Mouse (Mus musculus) cerebellum, postnatal 36 days (tissue): Measurements from ENCODE around the gene Cfap77.
"Not testable (repeated sequence)": the region's sequence is repeated elsewhere in the genome, so short reads cannot be mapped to it uniquely, and the experiment has no call there.

Source experiments
- DNase-seq, 2 experiments: peaks; one replicate each; pipeline ENCODE4 v3.0.0; 2021 to 2022; ENCODE audit warnings: mixed read lengths in 2 of 2

The Cfap77 gene

DNA sequence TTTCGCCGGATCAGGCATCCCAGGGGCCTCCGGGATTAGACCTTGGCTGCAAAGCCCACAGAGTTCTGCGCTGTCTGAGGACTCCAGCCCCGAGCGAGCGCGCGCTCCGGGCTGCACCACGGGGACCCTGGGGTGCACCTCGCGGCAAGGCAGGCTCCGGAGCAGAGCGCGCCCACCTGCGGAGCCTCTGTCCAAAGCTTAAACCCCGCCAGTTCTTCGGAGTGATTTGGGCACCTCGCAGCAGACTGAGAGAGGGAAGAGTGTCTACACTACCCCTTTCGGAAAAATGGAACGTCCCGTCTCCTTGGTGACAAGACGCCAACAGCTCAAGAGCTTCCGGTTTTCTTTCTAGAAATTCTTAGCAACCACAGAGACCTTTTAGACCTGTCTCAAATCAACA lies at the start of gene Cfap77:
Gene Cfap77 (minus strand): TSS at position 76 of the 400 bp plus-strand sequence.
- peak; percentile 7 to 12 for DNase-seq

DNA sequence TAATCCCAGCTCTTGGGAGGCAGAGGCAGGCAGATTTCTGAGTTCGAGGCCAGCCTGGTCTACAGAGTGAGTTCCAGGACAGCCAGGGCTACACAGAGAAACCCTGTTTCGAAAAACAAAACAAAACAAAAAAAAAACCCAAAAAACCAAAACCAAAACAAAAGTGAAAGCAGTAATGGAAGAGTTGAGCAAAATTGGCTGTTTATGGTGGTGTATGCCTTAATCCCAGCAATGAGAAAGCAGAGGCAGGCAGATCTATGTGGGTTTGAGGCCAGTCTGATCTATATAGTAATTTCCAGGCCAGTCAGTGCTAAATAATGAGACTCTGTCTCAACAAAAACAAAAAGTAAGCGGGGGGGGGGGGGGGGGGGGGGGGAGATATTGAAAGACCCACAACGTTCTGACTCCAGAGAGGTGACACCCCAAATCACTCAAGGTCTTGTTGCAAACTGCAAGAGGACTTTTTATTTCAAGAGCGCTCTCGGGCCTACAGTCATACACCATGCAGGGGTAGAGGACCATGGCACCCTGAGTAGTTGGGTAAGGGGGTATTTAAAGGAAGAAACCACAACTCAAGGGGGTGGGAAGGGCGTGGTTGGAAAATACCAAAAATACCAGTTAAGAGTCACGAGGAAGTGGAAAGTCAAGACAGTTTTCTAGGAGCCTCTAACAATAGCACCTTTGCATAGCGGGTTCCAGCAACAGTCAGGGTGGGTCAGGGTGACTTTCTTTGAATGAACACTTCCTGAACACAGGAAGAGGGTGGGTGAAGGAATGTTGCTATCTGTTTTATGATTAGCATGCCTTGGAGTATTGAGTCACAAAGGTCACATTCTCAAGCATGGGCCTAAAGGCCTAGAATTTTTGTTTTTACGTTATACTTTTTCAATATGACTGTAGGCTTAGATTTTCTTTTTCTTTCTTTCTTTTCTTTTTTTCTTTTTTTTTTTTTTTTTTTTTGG lies 47.8 kb upstream of the Cfap77 start:
- DNase-seq: not testable (repeated sequence)

DNA sequence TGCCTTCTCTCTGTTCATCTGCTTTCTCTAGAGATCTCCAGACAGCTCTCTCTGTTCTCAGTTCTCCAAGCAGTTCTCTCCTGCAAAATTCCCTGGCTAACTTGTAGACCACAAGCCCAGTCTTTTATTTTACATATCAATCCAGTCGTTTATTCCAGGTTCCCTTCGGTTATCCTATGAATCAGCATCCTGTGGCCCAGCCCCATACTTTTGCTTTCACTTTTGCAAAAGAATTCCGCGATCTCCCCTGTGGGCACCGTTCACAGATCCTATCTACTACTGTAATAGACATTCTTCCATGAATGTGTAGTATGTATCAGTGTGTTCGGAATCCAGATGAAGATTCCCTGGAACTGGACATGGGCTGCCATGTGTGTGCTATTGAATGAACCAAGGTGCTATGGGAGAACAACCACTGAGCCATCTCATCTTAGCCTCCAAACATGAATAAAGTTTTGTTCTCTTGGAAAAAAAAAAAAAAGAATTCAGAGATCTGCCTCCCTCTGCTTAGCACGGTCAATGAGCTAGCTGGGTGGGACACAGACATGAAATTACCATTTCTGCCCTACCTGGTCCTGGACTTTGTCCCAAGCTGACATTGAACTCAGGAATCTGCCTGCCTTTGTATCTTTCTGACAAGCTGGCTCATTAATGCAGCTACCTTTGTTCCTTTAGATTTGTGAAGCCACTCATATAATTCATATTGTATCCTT lies 46.1 kb upstream of the Cfap77 start:
- no peak for DNase-seq

DNA sequence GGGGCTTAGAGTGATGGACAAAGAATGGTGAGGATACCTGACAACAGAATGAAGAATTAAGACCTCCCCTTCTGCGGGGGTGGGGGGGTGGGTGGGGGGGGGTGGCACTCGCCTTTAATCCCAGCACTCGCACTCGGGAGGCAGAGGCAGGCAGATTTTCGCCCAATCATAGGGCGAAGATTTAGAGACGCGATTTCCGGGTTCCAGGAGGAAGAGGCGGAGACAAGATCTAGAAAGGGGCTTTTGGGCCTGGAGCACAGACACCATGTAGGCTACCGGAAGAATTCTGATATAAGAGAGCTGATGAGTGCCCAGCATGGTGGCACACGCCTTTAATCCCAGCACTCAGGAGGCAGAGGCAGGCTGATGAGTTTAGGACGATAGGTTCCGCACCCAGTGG lies 44.8 kb upstream of the Cfap77 start:
- DNase-seq: no peak

DNA sequence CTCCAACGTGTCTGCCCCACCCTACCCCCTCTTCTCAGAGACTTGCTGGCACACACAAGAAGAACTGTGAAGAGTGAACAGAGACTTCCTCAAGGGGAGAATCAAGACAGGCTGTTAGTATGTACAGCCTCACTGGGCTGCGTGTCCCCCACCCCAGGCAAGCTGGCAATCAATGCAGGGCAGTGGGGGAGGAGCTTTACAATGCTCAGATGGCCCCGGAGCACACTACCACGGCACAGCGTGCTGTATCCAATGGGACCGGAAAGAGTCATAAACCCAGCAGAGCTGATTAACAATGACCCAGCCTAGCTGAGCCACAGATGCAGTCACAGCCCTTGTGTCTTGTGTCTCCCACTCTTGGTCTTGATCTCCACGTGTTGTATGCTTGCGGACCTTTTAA lies 43.9 kb upstream of the Cfap77 start:
- no peak for DNase-seq

GRCm38 (mm10) chr2:29097955-29098354 lies 43.1 kb upstream of the Cfap77 start:
- DNase-seq: not testable (repeated sequence)

- DNase-seq: no peak
These were observed 42.6 kb upstream of the Cfap77 start for GRCm38 (mm10) chr2:29097465-29097864.

DNA sequence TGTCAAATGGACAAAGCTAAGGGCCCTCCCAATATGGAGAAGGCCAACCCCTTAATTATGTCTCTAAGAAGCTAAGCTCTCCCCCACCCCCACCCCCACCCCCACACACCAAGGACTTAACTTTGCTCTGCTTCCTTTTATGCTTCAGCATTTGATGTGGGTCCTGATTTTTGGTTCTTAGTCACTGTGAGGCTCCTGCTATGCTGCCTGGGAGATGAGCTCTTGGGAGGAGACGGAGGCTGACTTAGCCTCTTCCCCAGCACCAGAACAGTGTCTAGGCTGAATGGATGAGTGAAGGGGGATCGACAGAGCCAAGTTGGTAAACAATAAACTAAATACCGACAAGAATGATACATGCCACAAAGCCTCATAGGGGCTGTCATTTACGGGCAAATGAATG lies 41.9 kb upstream of the Cfap77 start:
- no peak for DNase-seq

- DNase-seq: no peak
These were observed 40.8 kb upstream of the Cfap77 start for GRCm38 (mm10) chr2:29095674-29096073.

DNA sequence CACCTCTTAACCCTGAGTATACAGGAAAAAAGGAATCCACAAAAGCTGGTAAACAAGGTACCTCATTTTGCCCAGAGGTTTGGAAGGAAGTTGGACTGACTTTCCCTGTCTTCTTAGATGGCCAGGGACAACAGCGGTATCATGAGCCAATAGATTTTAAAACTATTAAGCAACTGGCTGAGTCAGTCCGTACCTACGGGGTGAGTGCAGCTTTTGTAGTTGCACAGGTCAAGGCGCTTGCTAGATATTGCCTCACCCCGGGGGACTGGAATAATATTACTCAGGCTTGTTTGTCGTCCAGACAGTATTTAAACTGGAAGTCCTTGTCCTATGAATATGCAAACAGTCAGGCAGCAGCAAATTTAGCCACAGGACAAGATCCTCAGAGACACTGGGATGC lies 34.4 kb upstream of the Cfap77 start:
- DNase-seq: not testable (repeated sequence)

DNA sequence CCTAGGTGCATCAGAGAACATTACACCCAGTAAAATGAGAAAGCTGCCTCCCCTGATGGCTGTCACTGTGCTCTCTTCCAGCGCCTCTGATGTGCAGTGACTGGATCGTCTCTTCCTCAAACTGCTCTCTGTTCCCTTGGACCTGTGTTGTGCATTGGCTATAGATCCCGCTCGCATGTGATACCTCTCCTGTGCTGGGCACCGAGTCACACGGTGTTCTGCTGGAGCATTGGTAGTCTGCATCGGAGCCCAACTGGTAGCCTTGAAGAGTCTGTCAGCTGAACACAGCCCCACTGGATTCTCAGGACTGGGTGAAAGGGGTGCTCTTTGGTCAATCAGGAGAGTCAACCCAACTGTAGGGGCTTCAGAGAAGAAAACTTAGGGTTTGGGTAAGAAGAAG lies 31.2 kb upstream of the Cfap77 start:
- DNase-seq: no peak

DNA sequence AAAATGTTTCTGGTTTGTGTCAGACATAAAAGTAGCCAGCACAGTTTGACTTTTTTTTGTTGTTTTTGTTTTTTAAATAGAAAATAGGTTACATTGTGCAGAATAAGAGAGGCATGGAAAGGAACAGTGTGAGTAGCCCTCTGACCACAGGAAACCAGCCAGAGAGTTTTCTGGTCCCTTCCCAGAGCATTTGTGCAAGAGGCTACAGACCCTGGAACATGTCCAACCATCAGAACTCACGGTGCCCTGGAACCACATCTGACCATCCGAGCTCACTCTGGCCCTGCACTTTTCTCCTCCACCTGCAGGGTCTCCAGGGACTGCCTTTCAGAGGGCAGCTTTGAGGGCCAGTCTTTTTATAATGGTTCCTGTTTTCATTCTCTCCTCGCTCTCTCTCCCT lies 27.1 kb upstream of the Cfap77 start:
- no peak for DNase-seq

DNA sequence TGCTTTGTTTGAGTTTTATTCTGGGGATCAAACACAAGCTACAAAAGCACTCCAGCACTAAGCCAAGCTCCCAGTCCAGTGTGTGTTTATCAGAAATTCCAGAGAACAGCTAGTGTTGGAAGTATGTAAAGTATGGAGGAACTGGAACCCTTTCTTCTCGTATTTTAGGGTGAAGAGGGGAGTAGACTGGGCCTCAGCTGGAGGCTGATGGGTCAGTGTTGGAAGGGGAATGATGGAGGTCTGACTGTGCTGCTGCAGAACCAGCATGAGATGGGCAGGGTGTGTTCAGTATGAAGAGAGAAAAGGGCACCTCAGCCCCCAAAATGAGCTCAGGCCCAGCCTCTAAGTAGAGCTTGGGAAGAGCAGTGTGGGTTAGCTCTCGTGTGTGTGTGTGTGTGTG lies 21.4 kb upstream of the Cfap77 start:
- no peak for DNase-seq

DNA sequence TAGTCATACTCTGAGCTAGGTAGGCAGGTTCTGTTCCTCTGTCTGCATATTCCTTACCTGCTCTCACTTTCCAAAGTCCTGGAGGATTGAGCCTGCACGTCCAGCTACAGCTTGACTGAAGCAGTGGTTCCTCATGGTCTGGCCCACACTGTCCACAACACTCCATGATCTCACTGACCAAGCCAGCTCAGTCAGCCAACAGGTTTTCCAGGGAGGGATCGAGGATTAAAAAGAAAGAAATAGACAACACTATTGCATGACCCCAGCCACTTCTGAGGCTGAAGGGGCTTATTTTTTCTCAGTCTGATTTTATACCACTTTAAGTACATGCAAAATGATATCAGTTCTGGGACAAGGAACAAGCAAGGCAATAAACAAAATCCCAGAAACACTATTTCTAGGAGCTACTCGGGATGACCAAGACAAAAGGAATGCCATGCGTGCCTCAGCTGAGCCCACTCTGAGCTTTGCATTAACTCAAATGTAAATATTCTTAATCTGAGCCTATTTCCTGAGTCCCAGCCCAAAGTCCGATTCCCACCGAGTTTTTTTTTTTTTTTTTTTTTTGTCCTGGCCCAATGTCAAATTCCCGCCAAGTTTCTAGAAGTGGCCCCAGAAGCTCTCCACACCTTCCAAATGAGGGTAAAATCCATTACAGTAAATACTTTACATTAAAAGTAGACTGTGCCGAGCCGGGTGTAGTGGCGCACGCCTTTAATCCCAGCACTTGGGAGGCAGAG lies 20.6 kb upstream of the Cfap77 start:
- DNase-seq: no peak

DNA sequence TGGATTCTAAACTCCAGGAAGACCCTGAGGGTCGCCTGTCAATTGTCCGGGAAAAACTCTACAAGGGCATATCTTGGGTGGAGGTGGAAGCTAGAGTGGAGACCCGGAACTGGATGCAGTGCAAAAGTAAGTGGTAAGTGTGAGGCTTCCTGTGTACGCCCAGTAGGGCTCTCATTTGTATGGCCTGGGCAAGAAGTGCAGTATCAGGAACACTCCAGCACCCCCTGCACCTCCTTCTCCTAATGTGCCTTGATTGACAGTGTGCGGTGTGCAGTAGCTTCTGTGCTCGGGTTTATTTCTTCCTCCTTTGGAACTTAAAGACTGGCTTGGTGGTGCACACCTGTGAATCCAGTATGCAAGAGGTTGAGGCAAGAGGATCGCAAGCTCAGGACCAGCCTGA lies 19.8 kb upstream of the Cfap77 start:
- no peak for DNase-seq

GRCm38 (mm10) chr2:29066410-29066809 lies 11.5 kb upstream of the Cfap77 start:
- peak in 1 of 2 experiments; percentile 11 for DNase-seq

- no peak for DNase-seq
These were observed 10.9 kb upstream of the Cfap77 start for GRCm38 (mm10) chr2:29065796-29066195.

- DNase-seq: peak; percentile 88 to 92
These were observed 5.3 kb upstream of the Cfap77 start, which contains the start of gene Ttf1 for GRCm38 (mm10) chr2:29060135-29060597. TSS of gene Ttf1 (plus strand) at chr2:29060262.

- no peak for DNase-seq
These were observed 326 bp downstream of the Cfap77 start for GRCm38 (mm10) chr2:29054545-29054935.

DNA sequence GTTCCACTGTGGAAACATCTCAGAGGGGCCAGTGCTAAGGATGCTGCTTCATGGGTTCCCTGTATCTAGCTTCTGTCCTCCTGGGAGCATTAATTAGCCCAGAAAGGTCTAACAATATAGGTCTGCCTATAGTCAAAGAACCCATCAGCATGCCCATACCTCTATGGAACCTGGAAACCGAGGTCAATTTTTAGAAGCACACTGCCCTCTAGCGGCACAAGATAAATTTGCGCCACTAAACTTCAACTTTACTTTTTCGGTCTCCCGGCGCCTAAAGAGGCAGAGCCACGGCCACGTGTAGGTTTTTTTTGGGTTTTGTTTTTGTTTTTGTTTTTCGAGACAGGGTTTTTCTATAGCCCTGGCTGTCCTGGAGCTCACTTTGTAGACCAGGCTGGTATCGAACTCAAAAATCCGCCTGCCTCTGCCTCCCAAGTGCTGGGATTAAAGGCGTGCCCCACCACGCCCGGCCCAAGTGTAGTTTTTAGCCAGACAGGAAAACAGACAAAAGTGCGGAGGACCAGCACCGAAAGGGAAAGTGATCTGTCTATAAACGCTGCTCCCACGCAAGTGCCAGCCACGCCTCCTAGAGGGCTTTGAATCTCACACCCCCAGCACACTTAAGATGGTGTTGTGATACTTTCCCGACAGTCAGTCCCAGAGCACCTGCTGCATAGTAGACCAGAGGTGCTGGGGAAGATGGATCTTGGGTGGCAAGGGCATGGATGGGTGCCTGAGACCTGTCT lies 893 bp downstream of the Cfap77 start:
- DNase-seq: peak; percentile 56 to 66

- DNase-seq: peak; percentile 39 to 55
These were observed 1.9 kb downstream of the Cfap77 start for GRCm38 (mm10) chr2:29052943-29053454.

GRCm38 (mm10) chr2:29051932-29052331 lies 2.9 kb downstream of the Cfap77 start:
- DNase-seq: no peak
